Mouse (Mus musculus) 3134 (cell line): ENCODE results near the gene Trpm5.

Experiments used
- DNase-seq: peaks from one replicate; pipeline ENCODE4 v3.0.0-alpha.2; 2011; ENCODE audit warnings: low spot score; ENCODE audit not compliant: insufficient read length; ENCODE audit errors: extremely low read depth

Trpm5 gene

DNA sequence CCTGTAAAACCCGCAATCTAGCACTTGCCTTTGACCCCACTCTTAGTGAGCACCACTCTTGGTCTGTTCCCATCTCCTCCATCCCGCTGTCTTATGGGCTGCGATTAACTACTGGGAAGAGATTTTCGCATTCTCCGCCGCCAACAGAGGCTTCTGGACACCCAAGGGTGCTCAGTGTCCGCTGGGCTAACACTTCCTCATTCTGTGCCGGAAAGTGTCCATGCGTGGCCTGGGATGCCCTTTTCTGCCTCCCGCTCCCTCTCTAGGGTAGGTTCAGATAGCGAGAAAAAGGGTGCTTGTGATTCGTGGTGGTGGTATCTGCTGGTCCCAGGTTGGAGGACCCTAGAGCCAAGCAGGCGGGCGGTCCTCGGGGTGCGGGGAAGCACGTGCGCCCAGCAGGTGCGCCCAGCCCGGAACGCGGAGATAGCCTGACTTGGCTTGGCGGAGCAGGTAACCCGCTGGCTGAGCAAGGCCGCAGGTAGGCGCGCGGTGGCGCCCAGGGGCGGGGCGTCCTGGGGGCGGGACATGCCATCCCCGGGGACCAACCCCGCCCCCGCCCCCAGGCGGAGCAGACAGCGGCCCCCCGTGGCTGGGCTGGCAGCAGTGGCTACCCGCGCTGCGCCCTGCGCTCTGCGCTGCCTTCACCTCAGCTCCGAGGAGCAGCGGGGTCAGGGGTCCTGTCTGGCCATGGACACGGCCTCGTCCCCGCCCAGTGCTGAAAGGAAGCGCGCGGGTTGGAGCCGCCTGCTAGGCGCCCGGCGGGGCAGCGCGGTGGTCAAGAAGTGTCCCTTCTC, 12.4 kb upstream of the Trpm5 start:
- DNase-seq = no peak

DNA sequence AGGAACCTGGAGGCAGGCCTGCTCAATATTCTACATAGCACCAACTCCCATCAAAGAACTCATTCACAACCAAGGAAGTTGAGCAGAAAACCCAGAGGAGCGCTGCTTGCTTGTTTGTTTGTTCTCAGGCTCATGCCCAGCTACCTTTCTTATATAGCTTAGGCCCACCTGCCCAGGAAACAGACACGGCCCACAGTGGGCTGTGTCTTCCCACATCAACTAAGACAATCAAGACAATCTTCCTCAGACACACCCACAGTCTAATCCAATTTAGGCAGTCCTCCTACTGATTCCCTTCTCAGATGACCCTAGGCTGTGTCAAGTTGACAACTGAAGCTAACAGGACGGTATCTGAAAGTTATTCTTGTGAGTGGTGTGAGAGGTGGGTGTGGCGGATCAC, 11.6 kb upstream of the Trpm5 start, which contains the start of gene Kcnq1:
Gene Kcnq1, plus strand, starts transcription at position 301 of the 400 bp plus-strand sequence.
- no peak for DNase-seq

DNA sequence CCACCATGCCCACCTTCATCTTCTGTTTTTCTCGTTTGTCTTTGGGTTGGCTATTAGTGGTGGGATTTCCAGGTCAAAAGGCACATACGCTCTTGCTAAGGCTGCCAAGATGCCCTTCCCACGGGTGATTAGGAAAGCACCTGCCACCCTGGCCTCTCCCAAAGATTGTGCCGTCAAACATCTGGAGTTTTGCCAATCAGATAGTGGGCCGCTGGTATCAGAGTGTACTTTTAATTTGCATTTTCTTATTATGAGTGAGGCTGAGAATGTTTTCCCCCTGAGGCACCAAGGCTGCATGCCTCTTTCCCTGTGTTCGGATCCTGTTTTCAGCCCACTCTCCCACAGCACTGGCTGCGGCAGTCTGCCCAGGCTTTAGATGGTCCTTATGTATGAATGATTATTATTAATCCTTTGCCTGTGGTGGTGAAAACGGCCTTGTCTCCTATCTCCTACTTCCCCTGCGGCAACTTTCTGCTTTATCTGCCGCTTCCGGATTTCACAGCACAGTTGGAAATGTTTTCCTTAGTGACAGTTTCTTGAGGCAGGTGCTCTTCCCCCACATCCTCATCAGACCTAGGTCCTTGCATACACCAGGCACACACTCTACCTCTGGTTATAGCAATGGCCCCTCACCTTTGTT, 10.9 kb upstream of the Trpm5 start:
- DNase-seq = no peak

DNA sequence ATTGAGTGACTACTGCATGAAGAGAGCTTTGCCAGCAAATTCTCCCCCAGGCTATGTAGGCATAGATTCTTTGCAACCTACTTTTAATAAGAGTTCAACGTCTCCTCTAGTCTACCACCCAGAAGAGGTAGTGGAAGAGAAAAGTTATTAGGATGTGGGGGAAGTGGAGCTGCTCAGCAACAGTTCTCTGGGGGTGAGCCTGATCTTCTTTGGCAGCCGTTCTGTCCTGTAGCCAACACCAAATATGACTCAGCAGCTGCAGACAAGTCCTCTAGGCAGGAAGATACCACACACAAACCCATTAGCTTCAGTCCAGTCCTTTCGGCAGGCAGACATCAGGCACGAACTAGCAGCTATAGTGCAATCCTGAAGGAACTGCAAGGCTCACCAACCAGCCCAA, 6.3 kb upstream of the Trpm5 start:
- DNase-seq = no peak

DNA sequence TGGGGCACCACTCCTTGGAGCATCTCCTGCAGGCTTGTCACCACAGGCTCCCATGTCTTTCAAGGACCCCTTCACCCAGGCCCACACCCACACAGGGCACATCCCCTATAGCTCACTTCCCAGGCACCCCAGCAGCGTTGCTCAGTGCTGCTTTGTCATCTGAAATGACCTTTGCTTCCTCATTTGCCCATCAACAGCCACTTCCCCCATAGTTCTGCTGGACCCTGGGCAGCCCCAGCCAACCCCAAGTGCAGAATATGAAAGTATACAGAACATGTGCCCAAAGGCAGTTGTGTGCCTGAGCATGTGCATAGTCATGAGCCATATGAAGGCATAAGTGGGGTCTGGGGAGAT, 1.1 kb upstream of the Trpm5 start:
- DNase-seq = no peak

DNA sequence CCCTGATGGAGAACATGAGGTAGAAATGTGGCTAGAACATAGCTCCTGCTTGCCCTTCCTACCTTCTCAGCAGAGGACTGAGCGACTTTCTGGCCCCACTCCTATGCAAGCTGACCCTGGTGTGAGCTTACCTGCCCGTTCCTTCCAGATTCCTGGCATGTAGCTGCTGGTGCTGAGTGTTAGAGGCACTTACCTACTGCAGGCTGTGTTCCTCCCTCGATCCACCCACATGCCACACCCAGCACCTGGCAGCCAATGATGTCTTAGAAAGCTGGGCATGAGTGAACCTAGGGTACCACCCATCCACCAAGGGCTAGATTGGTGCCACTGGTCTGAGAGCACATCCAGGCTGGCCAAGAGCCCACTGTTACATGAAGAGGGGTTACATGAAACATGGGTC, 595 bp downstream of the Trpm5 start:
- no peak for DNase-seq

DNA sequence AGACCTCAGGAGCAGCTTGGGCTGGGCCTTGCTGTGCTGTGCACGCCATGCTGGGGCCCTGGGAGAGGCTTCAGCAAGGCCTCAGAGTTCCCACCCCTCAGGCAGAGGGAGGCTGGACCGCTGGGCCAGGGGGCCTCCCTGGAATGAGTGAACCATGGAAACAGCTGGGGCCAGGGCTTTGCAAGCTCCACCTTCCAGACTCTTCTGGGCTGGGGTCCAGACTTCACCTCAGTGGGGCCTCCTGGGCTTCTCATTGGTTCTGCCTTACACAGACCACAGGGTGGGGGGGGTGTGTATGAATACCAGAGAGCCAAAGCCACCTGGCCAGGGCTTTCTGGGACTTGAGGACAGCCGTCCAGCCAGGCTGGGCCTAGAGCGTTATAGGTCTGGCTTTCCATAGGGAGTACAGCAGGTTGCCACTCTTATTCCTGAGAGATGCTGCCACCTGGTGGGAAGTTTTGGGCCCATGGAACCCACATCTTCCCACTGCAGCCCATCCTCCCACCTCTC, 7.3 kb downstream of the Trpm5 start:
- peak; percentile 41 for DNase-seq

DNA sequence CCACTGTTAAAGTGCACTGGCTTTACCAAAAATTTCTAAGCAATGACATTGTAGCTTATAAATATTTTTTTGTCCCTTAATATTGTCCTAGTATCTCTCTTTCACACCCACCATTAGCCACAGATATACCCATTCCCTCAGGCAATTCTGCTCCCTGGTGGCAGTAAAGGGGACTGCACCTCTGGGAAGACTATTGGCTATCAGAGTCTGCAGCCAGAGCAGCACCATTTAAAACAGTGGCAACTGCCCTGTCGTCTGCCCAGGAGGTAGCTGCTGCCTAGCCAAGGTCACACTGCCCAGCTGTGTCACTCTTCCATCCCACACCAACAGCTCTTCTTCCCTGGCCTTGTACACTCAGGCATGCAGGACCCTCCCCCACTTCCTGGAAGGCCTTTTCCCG, 8.1 kb downstream of the Trpm5 start:
- no peak for DNase-seq

DNA sequence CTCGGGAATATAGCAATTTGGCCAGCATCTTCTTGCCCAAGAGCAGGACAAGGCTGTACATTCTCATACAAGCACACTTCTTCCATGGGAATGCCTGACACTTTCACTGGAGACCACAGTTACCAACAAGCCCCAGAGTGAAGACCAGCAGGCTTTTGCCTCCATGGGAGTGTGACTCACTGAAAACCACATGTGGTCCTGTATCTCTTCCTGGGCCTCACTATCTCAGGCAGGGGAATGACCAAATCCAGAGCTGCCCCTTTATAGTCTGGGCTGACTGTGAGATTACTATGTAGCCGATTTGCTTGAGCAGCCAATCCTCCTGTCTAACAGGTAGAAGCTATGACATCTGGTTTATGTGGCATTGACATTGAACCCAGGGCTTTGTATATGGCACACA, 10.7 kb downstream of the Trpm5 start:
- no peak for DNase-seq

DNA sequence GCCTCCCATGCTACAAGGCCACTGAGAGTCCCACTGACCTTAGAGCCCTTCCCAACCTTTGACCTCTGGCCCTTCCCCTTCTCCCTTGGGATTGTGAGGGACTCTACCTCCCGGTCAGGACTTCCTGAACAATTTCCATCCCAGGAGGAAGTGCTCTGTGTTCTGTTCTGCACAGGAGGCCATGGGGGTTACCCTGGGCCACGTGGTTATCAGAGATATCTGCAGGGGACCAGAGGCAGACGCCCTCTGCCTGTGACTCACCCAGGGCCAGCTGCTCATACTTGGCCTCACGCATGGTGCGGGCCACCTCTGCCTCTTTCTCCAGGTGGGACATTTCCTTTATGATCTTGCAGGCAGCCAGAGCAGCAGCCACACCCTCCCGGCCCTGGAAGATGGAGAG, 12.4 kb downstream of the Trpm5 start:
- DNase-seq = no peak

DNA sequence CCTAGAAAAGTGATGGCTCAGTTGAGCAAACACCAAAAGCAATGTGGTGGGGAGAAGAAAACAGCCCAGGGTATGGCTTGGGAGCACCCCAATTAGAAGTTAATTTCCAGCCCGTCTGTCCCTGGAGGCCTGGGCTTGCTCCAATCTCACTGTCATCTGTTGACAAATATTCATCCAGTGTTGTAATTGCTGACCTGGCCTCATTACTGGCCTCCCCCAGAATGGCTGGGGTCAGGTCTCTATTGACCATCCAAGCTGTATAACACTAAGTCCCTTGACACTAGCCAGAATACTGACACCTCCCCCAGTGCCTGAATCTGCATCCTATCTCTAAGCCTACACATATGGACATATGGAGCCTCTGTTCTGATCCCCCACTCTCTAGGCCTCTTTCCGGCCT, 17.1 kb downstream of the Trpm5 start:
- no peak for DNase-seq

DNA sequence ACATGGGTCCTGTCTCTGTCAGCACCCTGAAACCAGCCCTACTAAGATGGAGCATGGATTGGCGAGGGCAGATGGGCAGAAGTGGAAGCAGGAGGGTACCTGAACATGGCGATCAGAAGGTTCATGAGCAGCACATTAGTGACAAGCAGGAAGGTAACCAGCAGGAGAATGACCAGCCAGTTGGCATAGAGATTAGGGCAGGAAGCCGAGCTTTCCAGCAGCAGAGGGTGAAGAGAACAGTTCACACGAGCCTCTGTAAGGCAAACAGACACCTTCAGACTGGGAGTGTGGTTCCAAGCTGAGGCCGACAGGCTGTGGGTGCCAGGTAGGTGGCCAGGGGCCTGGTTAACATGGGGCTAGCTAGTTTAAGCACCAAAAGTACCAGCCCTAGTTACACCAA, 19.0 kb downstream of the Trpm5 start:
- no peak for DNase-seq

DNA sequence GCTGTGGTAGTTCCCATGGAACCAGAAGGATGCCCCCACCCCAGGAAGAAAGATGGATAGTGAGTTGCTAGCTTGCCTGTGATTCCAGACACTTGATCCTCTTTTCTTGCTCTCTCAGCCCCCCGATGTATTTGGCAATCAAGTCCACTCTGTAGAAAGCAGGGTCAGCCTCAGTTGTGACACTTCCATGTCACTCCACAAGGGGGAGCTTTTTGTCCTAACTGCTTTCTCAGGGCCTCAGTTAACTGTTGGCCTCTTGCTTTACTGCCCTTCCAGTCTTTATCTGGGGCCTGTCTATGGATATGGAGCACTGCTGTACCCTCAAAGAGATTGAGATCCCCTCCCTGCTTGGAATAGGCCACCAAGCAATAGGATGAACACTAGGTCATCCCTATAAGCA, 21.4 kb downstream of the Trpm5 start:
- no peak for DNase-seq

DNA sequence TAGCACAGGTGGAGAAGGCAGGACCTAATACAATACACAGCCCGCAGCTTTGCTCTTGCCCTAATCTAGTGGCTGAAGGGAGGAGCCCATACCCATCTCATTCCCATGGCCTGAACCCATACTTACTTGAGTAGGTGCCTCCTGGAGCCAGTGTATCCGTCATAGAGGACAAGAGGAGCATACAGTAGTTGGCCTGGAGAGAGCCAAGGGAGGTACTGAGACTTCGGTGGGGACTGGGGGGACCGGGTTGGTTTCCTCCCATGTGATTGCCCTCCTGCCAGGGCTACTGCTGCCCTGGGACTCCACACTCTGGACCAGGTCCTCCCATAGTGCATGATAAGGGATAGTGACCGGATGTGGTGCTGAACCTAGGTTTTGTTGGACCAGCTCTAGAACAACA, 21.8 kb downstream of the Trpm5 start:
- no peak for DNase-seq

DNA sequence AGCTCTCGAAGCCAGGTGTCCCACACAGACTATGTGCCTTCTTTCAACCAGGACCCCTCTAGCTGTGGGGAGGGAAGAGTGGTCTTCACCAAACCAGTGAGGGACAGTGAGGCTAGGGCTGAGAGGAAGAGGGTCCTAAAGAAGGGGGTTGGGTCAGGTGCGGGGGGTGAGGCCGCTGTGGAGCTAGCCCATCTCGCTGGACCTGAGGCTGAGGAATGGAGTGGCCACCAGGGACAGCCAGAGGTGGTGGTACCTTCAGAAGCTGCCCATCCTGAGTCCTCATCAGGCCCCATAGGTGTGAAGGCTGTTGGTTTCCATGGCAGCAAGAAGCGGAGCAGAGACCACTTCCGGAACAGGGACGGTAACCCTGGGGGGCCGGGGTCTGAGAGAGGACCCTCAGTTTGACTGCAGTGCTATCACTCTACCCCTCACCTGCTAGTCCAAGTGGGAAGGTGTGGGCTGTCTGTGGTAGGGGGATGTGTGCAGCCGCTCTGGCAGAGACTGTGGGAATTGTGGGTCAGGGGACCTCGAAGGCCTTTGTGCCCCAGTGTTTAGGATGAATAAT, 23.9 kb downstream of the Trpm5 start:
- no peak for DNase-seq

DNA sequence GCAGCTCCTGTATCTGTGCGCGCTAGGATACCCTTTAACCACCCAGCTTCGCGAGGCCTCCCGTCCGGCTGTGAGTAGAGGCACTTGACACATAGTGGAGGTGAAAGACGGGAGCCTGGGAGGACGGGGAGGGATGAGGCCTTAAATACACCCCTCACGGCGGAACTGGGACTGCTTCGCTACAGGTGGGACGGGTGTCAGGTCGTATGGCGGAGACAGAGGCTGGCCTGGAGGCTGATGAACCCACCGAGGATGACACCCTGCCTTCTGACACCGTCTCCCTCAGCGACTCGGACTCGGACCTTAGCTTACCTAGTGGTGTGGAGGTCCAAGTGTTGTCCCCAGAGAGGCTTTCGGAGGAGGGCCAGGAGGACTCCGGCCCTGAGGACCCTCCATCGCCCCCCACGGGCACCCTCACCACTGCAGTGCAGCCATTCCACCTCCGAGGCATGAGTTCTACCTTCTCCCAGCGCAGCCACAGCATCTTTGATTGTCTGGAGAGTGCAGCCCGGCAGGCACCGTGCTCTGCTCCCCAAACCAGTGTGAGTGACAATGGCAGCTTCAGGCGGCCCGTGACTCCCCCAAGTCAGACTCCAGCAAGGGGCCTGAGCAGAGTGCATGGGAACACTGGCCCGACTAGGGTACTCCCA, 24.6 kb downstream of the Trpm5 start:
- DNase-seq = no peak

DNA sequence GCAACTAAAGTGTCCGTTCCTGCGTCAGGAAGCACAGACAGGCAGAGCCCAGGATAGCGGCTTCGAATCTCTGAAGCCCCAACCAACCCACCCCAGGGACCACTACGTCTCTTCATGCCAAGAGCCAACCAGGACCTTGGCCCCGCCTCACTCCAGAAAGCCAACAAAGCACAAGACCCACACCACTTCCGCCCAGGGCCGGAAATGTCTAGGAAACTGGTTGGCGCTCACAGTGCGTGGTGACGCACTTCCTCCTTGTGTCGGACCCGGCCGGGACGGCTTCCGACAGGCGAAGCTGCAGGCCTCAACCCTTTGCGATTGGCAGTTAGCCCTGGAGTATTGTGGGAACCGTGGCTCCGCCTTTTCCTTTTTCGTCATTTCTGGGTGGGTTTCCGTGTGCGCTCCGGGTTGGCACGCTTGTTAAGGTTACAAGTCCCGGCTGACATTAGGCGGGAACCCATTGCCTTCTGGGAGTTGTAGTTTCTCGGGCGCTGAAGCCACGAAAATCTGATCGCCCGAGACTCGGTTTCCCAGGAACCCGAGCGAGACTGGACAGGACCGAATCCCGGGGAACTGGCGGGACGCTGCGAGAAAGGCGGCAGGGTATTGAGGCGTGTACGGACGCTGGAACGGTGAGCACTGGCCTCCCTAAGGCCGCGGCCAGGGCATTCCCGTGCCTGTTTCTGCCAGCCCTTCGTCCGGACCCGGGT, 25.4 kb downstream of the Trpm5 start, which contains the start of gene Tssc4:
Gene Tssc4, plus strand, starts transcription at position 368 of the 710 bp plus-strand sequence.
- DNase-seq = peak; percentile 88

DNA sequence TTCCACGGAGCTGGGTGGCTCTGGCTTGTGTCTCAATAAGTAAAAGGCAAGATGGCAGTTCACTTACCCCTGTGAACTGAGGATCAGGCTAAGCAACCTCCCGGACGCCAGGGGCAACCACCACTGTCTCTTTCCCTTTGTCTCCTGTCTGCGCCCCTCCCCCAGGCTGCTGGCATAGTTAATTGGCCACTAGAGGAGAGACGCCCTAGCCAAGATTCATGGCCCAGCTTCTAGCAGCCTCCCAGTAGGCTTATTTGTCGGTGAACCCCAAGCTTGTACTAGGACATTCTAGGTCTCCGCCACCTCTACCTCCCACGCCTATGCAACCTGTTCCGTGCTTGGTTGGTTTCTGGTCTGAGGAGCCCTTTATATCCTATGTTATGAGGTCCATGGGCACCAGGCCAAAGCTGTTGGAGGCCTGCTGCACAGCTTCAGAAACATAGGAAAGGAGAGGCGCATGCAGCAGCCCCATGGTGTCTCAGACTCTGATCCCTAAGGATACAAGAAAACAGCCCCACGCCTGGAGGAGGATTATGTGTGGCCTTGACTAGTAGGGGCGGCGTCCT, 26.0 kb downstream of the Trpm5 start:
- no peak for DNase-seq

DNA sequence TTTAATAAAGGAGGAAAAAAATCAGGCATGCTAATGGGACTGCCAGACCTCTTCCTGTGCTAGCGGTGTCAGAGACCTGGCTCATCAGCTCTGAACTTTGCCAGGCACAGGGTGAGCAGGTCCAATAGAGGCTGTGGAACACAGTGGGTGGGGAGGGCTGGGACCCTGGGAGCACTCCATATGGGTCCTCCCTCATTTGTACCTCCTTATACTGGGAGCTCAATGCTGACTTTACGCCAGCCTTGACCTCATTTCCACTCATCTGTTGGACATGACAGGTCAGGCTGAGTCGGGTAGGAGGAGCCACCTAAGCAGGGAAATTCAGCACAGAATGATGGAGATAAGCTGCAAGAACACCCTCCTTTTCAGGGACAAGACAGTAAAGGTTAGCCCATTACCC, 26.5 kb downstream of the Trpm5 start:
- DNase-seq = no peak

DNA sequence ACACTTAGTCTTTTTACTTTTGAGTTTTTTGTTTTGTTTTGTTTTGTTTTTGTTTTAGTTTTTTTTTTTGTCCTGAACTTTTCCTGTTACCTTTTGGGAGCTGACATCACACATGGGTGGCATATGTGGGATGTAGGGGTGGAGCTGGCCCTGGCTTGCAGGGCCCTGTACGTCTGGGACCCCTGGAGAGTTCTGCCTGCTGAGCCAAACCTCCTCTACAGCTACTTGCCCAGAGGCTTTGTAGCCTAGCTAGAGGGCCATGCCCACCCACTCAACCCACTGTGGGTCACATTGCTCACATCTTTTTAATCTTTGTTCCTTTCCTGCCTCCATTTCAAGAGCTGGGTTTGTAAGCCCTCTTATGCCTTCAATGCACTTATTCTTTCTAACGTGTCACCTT, 27.0 kb downstream of the Trpm5 start:
- no peak for DNase-seq
